Mouse (Mus musculus): ENCODE data around the gene Atg14. TPM values are rescaled to one million over a fixed set of nuclear protein-coding genes. Genes with fewer than 3 reads are reported as not detected.
A peak's percentile ranks its signal among the peaks of the same experiment; 100 is the strongest.

Gene Atg14
- polyA plus RNA-seq, 1 experiment: 8.5 TPM

GRCm38 (mm10) chr14:47572707-47573106 lies 2.3 kb upstream of the Atg14 start:
- Histone ChIP-seq H3K4me3 (ENCODE audit: control insufficient read depth, insufficient read depth, low read length) (no peak overlapping the region), H3K27ac (ENCODE audit: control insufficient read depth, insufficient read depth, low read length) (no peak overlapping the region), H3K36me3 (ENCODE audit: control insufficient read depth, insufficient read depth, low read length) (no peaks in the 10 kb centered on the region), H3K27me3 (ENCODE audit: control insufficient read depth, insufficient read depth, low read length) (no peaks in the 10 kb centered on the region), H3K4me1 (replicated peaks; ENCODE audit: control insufficient read depth, insufficient read depth, low read length) (no peaks in the 10 kb centered on the region; the same call in 1 of the 2 replicates)
- no peak for DNase-seq
- TF ChIP-seq POLR2A (IDR thresholded peaks at IDR 0.05; ENCODE audit: control insufficient read depth, extremely low read depth, insufficient read depth, low read length, poor library complexity) (no peak), CTCF (IDR thresholded peaks at IDR 0.05; ENCODE audit: borderline replicate concordance, control insufficient read depth, extremely low read depth, insufficient read depth, low read length, poor library complexity) (no peak)
- 84% methylated on average over 4 of the region's 4 CpGs for WGBS

GRCm38 (mm10) chr14:47567962-47568652 lies 2.3 kb downstream of the Atg14 start:
- no peak overlapping the region for H3K27ac ChIP-seq (ENCODE audit: control insufficient read depth, insufficient read depth, low read length)
- under 1% methylated on average over 46 of the region's 46 CpGs for WGBS
- no peaks in the 10 kb centered on the region; the same call in 1 of the 2 replicates for H3K4me1 ChIP-seq (replicated peaks; ENCODE audit: control insufficient read depth, insufficient read depth, low read length)
- peak; percentile 76 for DNase-seq
- H3K36me3 ChIP-seq (ENCODE audit: control insufficient read depth, insufficient read depth, low read length): no peaks in the 10 kb centered on the region
- H3K27me3 ChIP-seq (ENCODE audit: control insufficient read depth, insufficient read depth, low read length): no peaks in the 10 kb centered on the region
- peak overlapping the region; percentile 66 for H3K4me3 ChIP-seq (ENCODE audit: control insufficient read depth, insufficient read depth, low read length)
- TF ChIP-seq CTCF (IDR thresholded peaks at IDR 0.05; ENCODE audit: borderline replicate concordance, control insufficient read depth, extremely low read depth, insufficient read depth, low read length, poor library complexity): no peak
- 0 out of 2 replicates have a peak, but pooled peaks have one; percentile 35 for TF ChIP-seq POLR2A (IDR thresholded peaks at IDR 0.05; ENCODE audit: control insufficient read depth, extremely low read depth, insufficient read depth, low read length, poor library complexity)

- Histone ChIP-seq H3K4me1 (replicated peaks; ENCODE audit: control insufficient read depth, insufficient read depth, low read length) (no peaks in the 10 kb centered on the region), H3K36me3 (ENCODE audit: control insufficient read depth, insufficient read depth, low read length) (no peaks in the 10 kb centered on the region), H3K4me3 (ENCODE audit: control insufficient read depth, insufficient read depth, low read length) (no peak overlapping the region), H3K27me3 (ENCODE audit: control insufficient read depth, insufficient read depth, low read length) (no peaks in the 10 kb centered on the region), H3K27ac (ENCODE audit: control insufficient read depth, insufficient read depth, low read length) (no peak overlapping the region)
- DNase-seq: no peak
- TF ChIP-seq CTCF (IDR thresholded peaks at IDR 0.05; ENCODE audit: borderline replicate concordance, control insufficient read depth, extremely low read depth, insufficient read depth, low read length, poor library complexity) (no peak), POLR2A (IDR thresholded peaks at IDR 0.05; ENCODE audit: control insufficient read depth, extremely low read depth, insufficient read depth, low read length, poor library complexity) (no peak)
- 91% methylated on average over 4 of the region's 4 CpGs for WGBS
Measured at GRCm38 (mm10) chr14:47563106-47563505, 7.3 kb downstream of the Atg14 start.

DNA sequence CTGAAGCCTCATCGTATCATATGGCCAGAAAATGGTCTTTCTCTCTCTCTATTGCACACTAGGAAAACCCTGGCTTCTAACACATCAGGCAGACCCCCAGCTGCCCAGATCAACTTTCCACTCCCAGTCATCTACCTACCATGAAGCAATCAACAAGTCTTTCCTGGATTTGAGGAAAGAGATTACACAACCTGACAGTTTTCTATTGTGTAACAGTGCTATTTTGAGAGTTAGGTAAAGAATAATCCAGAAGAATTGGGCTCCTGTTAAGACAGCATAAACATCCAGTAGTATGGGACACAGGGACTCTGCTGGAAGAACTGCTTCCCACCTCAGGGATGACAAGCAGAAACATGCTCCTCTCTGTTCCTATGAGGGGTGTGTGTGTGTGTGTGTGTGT lies 7.9 kb downstream of the Atg14 start:
- H3K4me3 ChIP-seq (ENCODE audit: control insufficient read depth, insufficient read depth, low read length): no peak overlapping the region
- WGBS: 100% methylated on average over 1 of the region's 1 CpGs
- no peaks in the 10 kb centered on the region for H3K4me1 ChIP-seq (replicated peaks; ENCODE audit: control insufficient read depth, insufficient read depth, low read length)
- no peaks in the 10 kb centered on the region for H3K36me3 ChIP-seq (ENCODE audit: control insufficient read depth, insufficient read depth, low read length)
- TF ChIP-seq POLR2A (IDR thresholded peaks at IDR 0.05; ENCODE audit: control insufficient read depth, extremely low read depth, insufficient read depth, low read length, poor library complexity): no peak
- TF ChIP-seq CTCF (IDR thresholded peaks at IDR 0.05; ENCODE audit: borderline replicate concordance, control insufficient read depth, extremely low read depth, insufficient read depth, low read length, poor library complexity): no peak
- no peaks in the 10 kb centered on the region for H3K27me3 ChIP-seq (ENCODE audit: control insufficient read depth, insufficient read depth, low read length)
- no peak for DNase-seq
- H3K27ac ChIP-seq (ENCODE audit: control insufficient read depth, insufficient read depth, low read length): no peak overlapping the region

DNA sequence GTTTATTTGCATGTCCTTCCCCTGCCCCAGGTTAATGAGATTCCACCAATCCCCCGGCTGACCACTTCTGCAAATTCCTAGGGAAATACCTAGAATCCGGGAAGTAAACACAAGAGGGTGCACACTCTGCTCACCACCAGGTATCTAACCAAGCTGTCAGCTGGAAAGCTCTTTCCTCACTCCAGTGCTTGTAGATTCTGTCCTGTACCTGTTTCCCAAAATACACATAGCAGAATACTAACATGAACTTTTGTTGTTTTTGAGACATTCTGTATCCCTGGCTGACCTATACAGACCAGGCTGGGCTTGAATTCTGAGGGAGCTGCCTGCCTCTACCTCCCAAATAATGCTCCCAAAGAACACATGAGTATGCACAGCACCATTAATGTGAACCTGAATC lies 9.7 kb downstream of the Atg14 start:
- TF ChIP-seq CTCF (IDR thresholded peaks at IDR 0.05; ENCODE audit: borderline replicate concordance, control insufficient read depth, extremely low read depth, insufficient read depth, low read length, poor library complexity) (no peak), POLR2A (IDR thresholded peaks at IDR 0.05; ENCODE audit: control insufficient read depth, extremely low read depth, insufficient read depth, low read length, poor library complexity) (no peak)
- WGBS: 96% methylated on average over 2 of the region's 2 CpGs
- no peak for DNase-seq
- Histone ChIP-seq H3K36me3 (ENCODE audit: control insufficient read depth, insufficient read depth, low read length) (no peaks in the 10 kb centered on the region), H3K27ac (ENCODE audit: control insufficient read depth, insufficient read depth, low read length) (no peak overlapping the region), H3K4me3 (ENCODE audit: control insufficient read depth, insufficient read depth, low read length) (no peak overlapping the region), H3K27me3 (ENCODE audit: control insufficient read depth, insufficient read depth, low read length) (no peaks in the 10 kb centered on the region), H3K4me1 (replicated peaks; ENCODE audit: control insufficient read depth, insufficient read depth, low read length) (no peaks in the 10 kb centered on the region)

DNA sequence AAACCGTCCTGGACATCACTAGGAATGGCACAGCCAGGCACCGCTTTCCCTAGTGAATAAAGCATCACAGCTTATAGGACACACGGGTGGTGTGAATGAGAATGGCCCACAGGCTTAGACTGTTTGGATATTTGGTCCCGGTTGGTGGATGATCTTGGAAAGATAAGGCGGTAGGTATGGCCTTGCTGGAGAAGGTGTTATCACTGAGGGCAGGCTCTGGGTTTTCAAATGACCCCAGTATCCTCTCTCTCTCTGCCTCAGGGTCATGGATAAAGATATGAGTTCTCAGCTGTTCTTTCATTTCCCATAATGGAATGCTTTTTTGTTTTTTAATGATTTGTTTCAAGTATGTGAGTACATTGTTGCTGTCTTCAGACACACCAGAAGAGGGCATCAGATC lies 15.2 kb downstream of the Atg14 start:
- TF ChIP-seq POLR2A (IDR thresholded peaks at IDR 0.05; ENCODE audit: control insufficient read depth, extremely low read depth, insufficient read depth, low read length, poor library complexity) (no peak), CTCF (IDR thresholded peaks at IDR 0.05; ENCODE audit: borderline replicate concordance, control insufficient read depth, extremely low read depth, insufficient read depth, low read length, poor library complexity) (no peak)
- Histone ChIP-seq H3K36me3 (ENCODE audit: control insufficient read depth, insufficient read depth, low read length) (peaks cover 3% of the 10 kb centered on the region; the same call in 1 of the 2 replicates), H3K27me3 (ENCODE audit: control insufficient read depth, insufficient read depth, low read length) (no peaks in the 10 kb centered on the region), H3K4me3 (ENCODE audit: control insufficient read depth, insufficient read depth, low read length) (no peak overlapping the region), H3K27ac (ENCODE audit: control insufficient read depth, insufficient read depth, low read length) (no peak overlapping the region), H3K4me1 (replicated peaks; ENCODE audit: control insufficient read depth, insufficient read depth, low read length) (no peaks in the 10 kb centered on the region)
- 99% methylated on average over 5 of the region's 5 CpGs for WGBS
- no peak for DNase-seq
